In the genomic region with DNA sequence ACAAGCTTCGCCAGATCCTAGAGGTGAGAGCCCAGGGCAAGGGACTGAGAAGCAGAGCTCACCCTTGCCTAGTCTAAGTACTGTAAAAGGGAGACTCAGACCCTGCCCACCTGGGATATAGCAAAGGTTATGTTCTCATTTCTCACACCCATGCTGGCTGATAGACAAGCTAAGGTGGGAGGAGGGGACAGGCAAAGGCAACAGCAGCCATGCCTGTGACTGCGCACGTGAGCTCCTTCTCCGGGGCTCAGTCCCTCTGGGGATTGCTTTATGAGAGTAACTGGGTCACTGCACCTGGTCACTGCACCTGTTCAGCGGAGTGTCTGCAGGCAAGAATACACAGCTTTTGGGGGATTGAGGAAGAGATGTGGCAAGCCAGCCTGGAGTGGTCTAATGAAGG, we compare ENCODE assay signal across 24 mouse cellular contexts. TPM values are rescaled to one million over a fixed set of nuclear protein-coding genes. Genes with fewer than 3 reads are reported as not detected.
DNase-seq lines count a peak whose midpoint lies in the region; ATAC-seq and TF ChIP-seq lines count a peak whose summit lies in the region.
"Had no signal": no experiment of that assay in that cellular context is flagged by ENCODE, and none has a peak within 500 bp of the region (broad histone marks: within the 10 kb centered on the region; RNA-seq: fewer than 3 reads in every experiment).

No protein-coding gene starts in this region.

- no peak for ATAC-seq in midbrain, postnatal 0 days (ENCODE audit: low FRiP score)
- ATAC-seq in midbrain, embryonic 11.5 days (ENCODE audit: low FRiP score): no peak
- ATAC-seq in megakaryocyte progenitor cell, adult 5-6 weeks (replicated peaks; ENCODE audit: poor library complexity): no peak
- ATAC-seq: forebrain, embryonic 15.5 days; inflammation-experienced regulatory T-cells, adult 6 months; intestine, postnatal 0 days had no signal

- H3K27ac ChIP-seq in cerebellum, adult 2 months (ENCODE audit: insufficient read depth, low read length): peak overlapping the region; percentile 57
- no peak overlapping the region for H3K27ac ChIP-seq in midbrain, postnatal 0 days (ENCODE audit: low read depth, low read length)
- H3K27ac ChIP-seq in midbrain, embryonic 11.5 days (ENCODE audit: low read depth, low read length): no peak overlapping the region
- H3K27ac ChIP-seq in cortical plate, adult 2 months (ENCODE audit: insufficient read depth, low read length): peak overlapping the region; percentile 49
- H3K27ac ChIP-seq: embryonic facial prominence, embryonic 12.5 days; forebrain, embryonic 15.5 days; heart, embryonic 13.5 days; hindbrain, embryonic 15.5 days had no signal

- no peak for TF ChIP-seq CTCF in cerebellum, adult 2 months (IDR thresholded peaks at IDR 0.05; ENCODE audit: borderline replicate concordance, insufficient read depth, low read depth, low read length)
- no peak for TF ChIP-seq CTCF in midbrain, postnatal 0 days (IDR thresholded peaks at IDR 0.05)
- no peak for TF ChIP-seq CTCF in cortical plate, adult 2 months (IDR thresholded peaks at IDR 0.05; ENCODE audit: extremely low read depth, insufficient read depth, low read length)

- H3K4me2 ChIP-seq in midbrain, postnatal 0 days (ENCODE audit: low read depth, low read length, poor library complexity, severe bottlenecking): no peak overlapping the region
- no peak overlapping the region for H3K4me2 ChIP-seq in midbrain, embryonic 11.5 days
- H3K4me2 ChIP-seq: embryonic facial prominence, embryonic 12.5 days; forebrain, embryonic 15.5 days; heart, embryonic 13.5 days; hindbrain, embryonic 15.5 days had no signal

- H3K27me3 ChIP-seq in cerebellum, adult 2 months (ENCODE audit: control insufficient read depth, insufficient read depth, low read length): no peaks in the 10 kb centered on the region
- H3K27me3 ChIP-seq in midbrain, postnatal 0 days (ENCODE audit: insufficient read depth, low read length): peaks cover 27% of the 10 kb centered on the region
- peaks cover 88% of the 10 kb centered on the region for H3K27me3 ChIP-seq in midbrain, embryonic 11.5 days (ENCODE audit: control insufficient read depth, insufficient read depth, low read length)

- H3K9ac ChIP-seq in midbrain, postnatal 0 days (replicated peaks; ENCODE audit: low read length, poor library complexity, severe bottlenecking): no peak overlapping the region
- no peak overlapping the region for H3K9ac ChIP-seq in midbrain, embryonic 11.5 days (ENCODE audit: low read length)
- H3K9ac ChIP-seq: embryonic facial prominence, embryonic 12.5 days; forebrain, embryonic 15.5 days; heart, embryonic 13.5 days; hindbrain, embryonic 15.5 days had no signal

- H3K36me3 ChIP-seq in midbrain, postnatal 0 days (ENCODE audit: insufficient read depth, low read length): peaks cover 34% of the 10 kb centered on the region
- no peaks in the 10 kb centered on the region for H3K36me3 ChIP-seq in midbrain, embryonic 11.5 days (ENCODE audit: control insufficient read depth, insufficient read depth, low read length)
- H3K36me3 ChIP-seq: embryonic facial prominence, embryonic 12.5 days; forebrain, embryonic 15.5 days; heart, embryonic 13.5 days had no signal

- no peak overlapping the region for H3K4me3 ChIP-seq in cerebellum, adult 2 months (replicated peaks; ENCODE audit: insufficient read depth, low read depth, low read length)
- H3K4me3 ChIP-seq in midbrain, postnatal 0 days (ENCODE audit: low read depth, low read length): no peak overlapping the region
- H3K4me3 ChIP-seq in midbrain, embryonic 11.5 days (ENCODE audit: low read depth, low read length): no peak overlapping the region
- peak overlapping the region; percentile 14 for H3K4me3 ChIP-seq in cortical plate, adult 2 months (ENCODE audit: insufficient read depth, low read length)
- H3K4me3 ChIP-seq: embryonic facial prominence, embryonic 12.5 days; forebrain, embryonic 15.5 days; heart, embryonic 13.5 days; hindbrain, embryonic 15.5 days had no signal

- H3K9me3 ChIP-seq in midbrain, postnatal 0 days (ENCODE audit: low read length): no peaks in the 10 kb centered on the region
- H3K9me3 ChIP-seq in midbrain, embryonic 11.5 days (ENCODE audit: control insufficient read depth, low read length): no peaks in the 10 kb centered on the region
- H3K9me3 ChIP-seq: embryonic facial prominence, embryonic 12.5 days; forebrain, embryonic 15.5 days; heart, embryonic 13.5 days; hindbrain, embryonic 15.5 days had no signal

- peak; percentile 49 to 51 for DNase-seq in cerebellum, adult 2 months
- no peak for DNase-seq in cerebellum, postnatal 4 days (ENCODE audit: low spot score in 2 of 2)
- peak; percentile 2 for DNase-seq in gastrocnemius, postnatal 10 days
- no peak for DNase-seq in gastrocnemius, postnatal 25 days
- DNase-seq in midbrain, postnatal 0 days (ENCODE audit: low spot score): peak; percentile 20
- DNase-seq in midbrain, embryonic 11.5 days (ENCODE audit: low spot score, missing footprints): no peak
- DNase-seq: adrenal gland, adult 2 months; adrenal gland, postnatal 36 days; gastrocnemius, postnatal 14 days; heart, adult 11 months; heart, postnatal 36 days had no signal

- no peak for TF ChIP-seq POLR2A in cerebellum, adult 2 months (IDR thresholded peaks at IDR 0.05; ENCODE audit: borderline replicate concordance, insufficient read depth, low read length)
- TF ChIP-seq POLR2A in cortical plate, adult 2 months (IDR thresholded peaks at IDR 0.05; ENCODE audit: extremely low read depth, insufficient read depth, low read length): no peak

- WGBS in cerebellum, adult 2 months: 43% methylated on average over 5 of the region's 5 CpGs
- WGBS in midbrain, postnatal 0 days: 85% methylated on average over 5 of the region's 5 CpGs
- WGBS in midbrain, embryonic 11.5 days: 93% methylated on average over 5 of the region's 5 CpGs

- peaks cover 40% of the 10 kb centered on the region for H3K4me1 ChIP-seq in cerebellum, adult 2 months (ENCODE audit: control insufficient read depth, insufficient read depth, low read length)
- H3K4me1 ChIP-seq in midbrain, postnatal 0 days (ENCODE audit: insufficient read depth, low read length): peaks cover 9% of the 10 kb centered on the region; the same call in 1 of the 2 replicates
- H3K4me1 ChIP-seq in midbrain, embryonic 11.5 days (ENCODE audit: control insufficient read depth, insufficient read depth, low read length): peaks cover 15% of the 10 kb centered on the region
- H3K4me1 ChIP-seq in cortical plate, adult 2 months (ENCODE audit: control insufficient read depth, insufficient read depth, low read length): peaks cover 6% of the 10 kb centered on the region

RNA-seq across cellular contexts. Expression of a gene that starts 12.7 kb away (rescaled TPM):
- polyA plus RNA-seq in cerebellum, adult 2 months (2012; rRNA removed): 9.4 and 10.0 TPM in 2 replicates
- total RNA-seq in gastrocnemius, postnatal 10 days (2021): not detected
- total RNA-seq in gastrocnemius, postnatal 25 days (2021): not detected
- total RNA-seq in midbrain, postnatal 0 days (2014; rRNA removed): 0.61 TPM in 1 of 2 replicates, not detected in the other
- polyA plus RNA-seq in midbrain, postnatal 0 days (2015; fragmentation: Nextera tagmentation; extraction: Ambion mirVana): 4.3 and 4.9 TPM in 2 replicates
- 0.12 and 0.14 TPM in 2 replicates for polyA plus RNA-seq in midbrain, embryonic 11.5 days (2014; fragmentation: Nextera tagmentation; extraction: Ambion mirVana)
- 4.2 and 6.4 TPM in 2 replicates for polyA plus RNA-seq in cortical plate, adult 2 months (2012; rRNA removed)
- 0.32 TPM in 1 of 2 replicates, not detected in the other for total RNA-seq in megakaryocyte progenitor cell, adult 5-6 weeks (2015)
- total RNA-seq in megakaryocyte progenitor cell, adult 5-6 weeks (2017): not detected in 2 replicates
- total RNA-seq: adrenal gland, postnatal 36 days; common myeloid progenitor, adult 5-6 weeks; ES-E14; gastrocnemius, postnatal 14 days; heart, postnatal 36 days had no signal
- polyA plus RNA-seq: heart, embryonic 13.5 days; heart, postnatal 0 days; inflammation-experienced regulatory T-cells, adult 6 months had no signal

RNA-seq across cellular contexts. Expression of a gene that starts 22.6 kb away (rescaled TPM):
- 2.7 and 3.2 TPM in 2 replicates for polyA plus RNA-seq in cerebellum, adult 2 months (2012; rRNA removed)
- total RNA-seq in gastrocnemius, postnatal 10 days (2021): not detected
- not detected for total RNA-seq in gastrocnemius, postnatal 25 days (2021)
- 1.4 and 1.9 TPM in 2 replicates for total RNA-seq in midbrain, postnatal 0 days (2014; rRNA removed)
- 1.2 and 1.5 TPM in 2 replicates for polyA plus RNA-seq in midbrain, postnatal 0 days (2015; fragmentation: Nextera tagmentation; extraction: Ambion mirVana)
- polyA plus RNA-seq in midbrain, embryonic 11.5 days (2014; fragmentation: Nextera tagmentation; extraction: Ambion mirVana): 0.15 TPM in 1 of 2 replicates, not detected in the other
- polyA plus RNA-seq in cortical plate, adult 2 months (2012; rRNA removed): 2.5 and 2.9 TPM in 2 replicates
- total RNA-seq in megakaryocyte progenitor cell, adult 5-6 weeks (2015): not detected in 2 replicates
- not detected in 2 replicates for total RNA-seq in megakaryocyte progenitor cell, adult 5-6 weeks (2017)
- total RNA-seq: adrenal gland, adult 2 months; adrenal gland, postnatal 36 days; ES-E14; gastrocnemius, postnatal 14 days; heart, postnatal 36 days had no signal
- polyA plus RNA-seq: adrenal gland, adult 2 months; embryonic facial prominence, embryonic 12.5 days; forebrain, embryonic 11.5 days; heart, embryonic 13.5 days; heart, postnatal 0 days; hindbrain, embryonic 11.5 days; inflammation-experienced regulatory T-cells, adult 6 months; intestine, postnatal 0 days had no signal

RNA-seq across cellular contexts. Expression of a gene that starts 24.7 kb away (rescaled TPM):
- 63.7 and 71.1 TPM in 2 replicates for polyA plus RNA-seq in cerebellum, adult 2 months (2012; rRNA removed)
- total RNA-seq in gastrocnemius, postnatal 10 days (2021): 1 to 10 TPM; 6.3 to 8.9 TPM
- total RNA-seq in gastrocnemius, postnatal 25 days (2021): 1 to 10 TPM; 4.7 to 4.9 TPM
- 12.0 and 14.3 TPM in 2 replicates for total RNA-seq in midbrain, postnatal 0 days (2014; rRNA removed)
- 7.3 and 9.5 TPM in 2 replicates for polyA plus RNA-seq in midbrain, postnatal 0 days (2015; fragmentation: Nextera tagmentation; extraction: Ambion mirVana)
- polyA plus RNA-seq in midbrain, embryonic 11.5 days (2014; fragmentation: Nextera tagmentation; extraction: Ambion mirVana): 0.65 and 0.87 TPM in 2 replicates
- polyA plus RNA-seq in cortical plate, adult 2 months (2012; rRNA removed): 125 and 133 TPM in 2 replicates
- total RNA-seq in megakaryocyte progenitor cell, adult 5-6 weeks (2015): 74.3 and 76.3 TPM in 2 replicates
- total RNA-seq in megakaryocyte progenitor cell, adult 5-6 weeks (2017): 17.3 and 36.5 TPM in 2 replicates

Comparison
In these comparisons a context has a peak if more than half of its experiments do, and no peak if none do; other contexts are left out.
1. DNase-seq: peak in cerebellum, adult 2 months (2 of 2), gastrocnemius, postnatal 10 days (single experiment) and midbrain, postnatal 0 days (single experiment); none in cerebellum, postnatal 4 days (0 of 2), gastrocnemius, postnatal 25 days (single experiment) and midbrain, embryonic 11.5 days (single experiment).
2. H3K27ac ChIP-seq: peak in cerebellum, adult 2 months (single experiment) and cortical plate, adult 2 months (single experiment); none in midbrain, postnatal 0 days (single experiment) and midbrain, embryonic 11.5 days (single experiment).